19 mouse cellular contexts compared by ENCODE assay signal in the genomic region with DNA sequence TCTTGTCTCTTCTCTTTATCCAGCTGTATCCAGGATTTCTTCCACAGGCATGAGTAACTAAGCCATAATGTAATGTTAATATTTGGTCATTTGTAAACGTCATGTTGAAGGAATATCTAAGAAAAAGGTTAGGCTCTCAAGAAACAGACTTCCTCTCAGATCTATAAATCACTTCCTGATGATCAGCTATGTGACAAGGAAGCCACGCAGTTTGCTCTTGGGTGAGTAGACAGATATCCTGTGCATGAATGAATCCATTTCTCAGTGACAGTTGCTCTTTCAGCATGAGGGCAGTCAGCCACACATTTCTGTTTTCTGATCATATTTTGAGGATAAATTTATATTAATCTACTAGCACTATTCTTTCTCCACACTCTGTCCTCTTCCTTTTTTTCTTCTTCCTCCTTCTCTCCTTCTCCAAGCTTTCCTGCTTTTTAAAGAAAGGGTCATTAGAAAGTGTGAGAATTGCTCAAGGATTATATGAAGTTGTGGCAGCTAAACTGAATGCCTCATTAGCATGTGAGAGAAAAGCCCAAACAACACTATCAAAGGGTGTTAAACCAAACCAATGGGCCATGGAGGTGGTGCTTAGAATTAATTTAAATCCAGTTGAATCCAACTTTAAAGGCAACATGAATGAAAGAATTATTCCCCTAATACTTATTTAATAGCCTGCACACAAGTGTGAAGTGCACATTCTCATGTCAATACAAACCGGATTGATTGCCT. TPM values are rescaled to one million over a fixed set of nuclear protein-coding genes. Genes with fewer than 3 reads are reported as not detected.
A peak's percentile ranks its signal among the peaks of the same experiment; 100 is the strongest.
DNase-seq lines count a peak whose midpoint lies in the region; ATAC-seq and TF ChIP-seq lines count a peak whose summit lies in the region.
"Had no signal": no experiment of that assay in that cellular context is flagged by ENCODE, and none has a peak within 500 bp of the region (broad histone marks: within the 10 kb centered on the region; RNA-seq: fewer than 3 reads in every experiment).

No protein-coding gene starts in this region.

- H3K4me3 ChIP-seq in forebrain, embryonic 13.5 days, result no peak overlapping the region
- H3K4me3 ChIP-seq in hindbrain, embryonic 15.5 days, result no peak overlapping the region
- no peak overlapping the region for H3K4me3 ChIP-seq in midbrain, embryonic 16.5 days (ENCODE audit: low read depth, low read length)
- H3K4me3 ChIP-seq in liver, postnatal 0 days (ENCODE audit: low read depth, low read length), result no peak overlapping the region
- H3K4me3 ChIP-seq: heart, embryonic 10.5 days; stomach, embryonic 15.5 days had no signal

- H3K27ac ChIP-seq in forebrain, embryonic 13.5 days, result no peak overlapping the region
- H3K27ac ChIP-seq in hindbrain, embryonic 15.5 days (replicated peaks), result peak overlapping the region; percentile 55
- peak overlapping the region; percentile 35 for H3K27ac ChIP-seq in midbrain, embryonic 16.5 days (ENCODE audit: low read length)
- H3K27ac ChIP-seq in liver, postnatal 0 days (ENCODE audit: low read depth), result no peak overlapping the region
- H3K27ac ChIP-seq: heart, embryonic 10.5 days; stomach, embryonic 15.5 days had no signal

- no peak overlapping the region for H3K4me2 ChIP-seq in forebrain, embryonic 13.5 days
- no peak overlapping the region for H3K4me2 ChIP-seq in hindbrain, embryonic 15.5 days
- H3K4me2 ChIP-seq in midbrain, embryonic 16.5 days (ENCODE audit: low read length), result no peak overlapping the region
- H3K4me2 ChIP-seq in liver, postnatal 0 days (ENCODE audit: low read depth, low read length), result no peak overlapping the region
- H3K4me2 ChIP-seq: liver, embryonic 11.5 days; stomach, embryonic 15.5 days had no signal

- no peak for TF ChIP-seq CTCF in liver, postnatal 0 days (IDR thresholded peaks at IDR 0.05; ENCODE audit: low read depth)

- H3K36me3 ChIP-seq in forebrain, embryonic 13.5 days (ENCODE audit: poor library complexity, severe bottlenecking), result no peaks in the 10 kb centered on the region
- no peaks in the 10 kb centered on the region for H3K36me3 ChIP-seq in hindbrain, embryonic 15.5 days
- H3K36me3 ChIP-seq in midbrain, embryonic 16.5 days (ENCODE audit: control insufficient read depth, insufficient read depth, low read length), result no peaks in the 10 kb centered on the region
- no peaks in the 10 kb centered on the region for H3K36me3 ChIP-seq in liver, postnatal 0 days (replicated peaks; ENCODE audit: insufficient read depth, low read length)
- H3K36me3 ChIP-seq: heart, embryonic 10.5 days; stomach, embryonic 15.5 days had no signal

- no peak for TF ChIP-seq EP300 in liver, postnatal 0 days (IDR thresholded peaks at IDR 0.05; ENCODE audit: low read depth)

- H3K9me3 ChIP-seq in forebrain, embryonic 13.5 days (replicated peaks), result no peaks in the 10 kb centered on the region
- H3K9me3 ChIP-seq in hindbrain, embryonic 15.5 days, result no peaks in the 10 kb centered on the region
- 0 out of 2 replicates have a peak, but pooled peaks cover 2% of the 10 kb centered on the region for H3K9me3 ChIP-seq in midbrain, embryonic 16.5 days (replicated peaks; ENCODE audit: control insufficient read depth, low read length, poor library complexity, severe bottlenecking)
- H3K9me3 ChIP-seq in liver, postnatal 0 days (ENCODE audit: low read length), result no peaks in the 10 kb centered on the region
- H3K9me3 ChIP-seq: heart, embryonic 10.5 days; stomach, embryonic 15.5 days had no signal

- peak; percentile 11 for DNase-seq in embryo, embryonic 10 days (ENCODE audit: low spot score)
- DNase-seq in liver, postnatal 0 days, result no peak
- DNase-seq in frontal cortex, postnatal 14 days (ENCODE audit: low spot score in 2 of 2), result no peak
- DNase-seq in right cerebral cortex, postnatal 10 days (ENCODE audit: low spot score in 2 of 2), result no peak
- no peak for DNase-seq in heart, postnatal 14 days
- DNase-seq: adrenal gland, postnatal 36 days; cerebellum, postnatal 36 days; heart, postnatal 4 days; kidney, adult 2 months; thymus, postnatal 36 days had no signal

- peak; percentile 90 for ATAC-seq in forebrain, embryonic 13.5 days
- ATAC-seq in hindbrain, embryonic 15.5 days (ENCODE audit: low FRiP score, low read depth), result peak; percentile 56
- 0 out of 2 replicates have a peak, but pooled peaks have one; percentile 62 for ATAC-seq in midbrain, embryonic 16.5 days
- ATAC-seq in liver, postnatal 0 days, result no peak

- 9% methylated on average over 3 of the region's 3 CpGs for WGBS in forebrain, embryonic 13.5 days
- 12% methylated on average over 3 of the region's 3 CpGs for WGBS in hindbrain, embryonic 15.5 days
- WGBS in midbrain, embryonic 16.5 days, result 9% methylated on average over 3 of the region's 3 CpGs
- 16% methylated on average over 3 of the region's 3 CpGs for WGBS in liver, postnatal 0 days (ENCODE audit: insufficient replicate concordance)

- H3K27me3 ChIP-seq in forebrain, embryonic 13.5 days, result peaks cover 39% of the 10 kb centered on the region
- H3K27me3 ChIP-seq in hindbrain, embryonic 15.5 days, result no peaks in the 10 kb centered on the region
- no peaks in the 10 kb centered on the region for H3K27me3 ChIP-seq in midbrain, embryonic 16.5 days (ENCODE audit: control insufficient read depth, insufficient read depth, low read depth, low read length)
- no peaks in the 10 kb centered on the region for H3K27me3 ChIP-seq in liver, postnatal 0 days (ENCODE audit: insufficient read depth, low read length)
- H3K27me3 ChIP-seq: stomach, embryonic 15.5 days had no signal

- intact Hi-C loops in heart, postnatal 14 days (cut with DNase I), result loop anchor here (10.0 kb wide), 1 partner anchor 158 kb away; no protein-coding TSS in a partner anchor

- H3K4me1 ChIP-seq in forebrain, embryonic 13.5 days, result peaks cover 11% of the 10 kb centered on the region; the same call in 1 of the 2 replicates
- H3K4me1 ChIP-seq in hindbrain, embryonic 15.5 days (replicated peaks), result no peaks in the 10 kb centered on the region; the same call in 1 of the 2 replicates
- no peaks in the 10 kb centered on the region for H3K4me1 ChIP-seq in midbrain, embryonic 16.5 days (ENCODE audit: control insufficient read depth, insufficient read depth, low read length)
- H3K4me1 ChIP-seq in liver, postnatal 0 days (ENCODE audit: insufficient read depth), result no peaks in the 10 kb centered on the region
- H3K4me1 ChIP-seq: heart, embryonic 10.5 days; stomach, embryonic 15.5 days had no signal

- H3K9ac ChIP-seq in forebrain, embryonic 13.5 days, result no peak overlapping the region
- H3K9ac ChIP-seq in hindbrain, embryonic 15.5 days, result no peak overlapping the region
- no peak overlapping the region for H3K9ac ChIP-seq in midbrain, embryonic 16.5 days (ENCODE audit: low read depth, low read length)
- no peak overlapping the region for H3K9ac ChIP-seq in liver, postnatal 0 days (replicated peaks)
- H3K9ac ChIP-seq: stomach, embryonic 15.5 days had no signal

RNA-seq across cellular contexts. Expression of a gene that starts 22.1 kb away (rescaled TPM):
- polyA plus RNA-seq in forebrain, embryonic 13.5 days (2015; fragmentation: Nextera tagmentation; extraction: Ambion mirVana), result 3.6 and 7.2 TPM in 2 replicates
- 64.2 and 68.2 TPM in 2 replicates for polyA plus RNA-seq in hindbrain, embryonic 15.5 days (2015; fragmentation: Nextera tagmentation; extraction: Ambion mirVana)
- 61.0 and 82.6 TPM in 2 replicates for polyA plus RNA-seq in midbrain, embryonic 16.5 days (2015; fragmentation: Nextera tagmentation; extraction: Ambion mirVana)
- 0.04 TPM in 1 of 2 replicates, not detected in the other for polyA plus RNA-seq in liver, postnatal 0 days (2015; fragmentation: Nextera tagmentation; extraction: Ambion mirVana)
- total RNA-seq in heart, postnatal 14 days (2021), result not detected
- total RNA-seq: heart, postnatal 4 days; megakaryocyte-erythroid progenitor cell, adult 5-6 weeks; MEL had no signal
- polyA plus RNA-seq: kidney, adult 2 months; small intestine, adult 2 months had no signal

Comparison
In these comparisons a context has a peak if more than half of its experiments do, and no peak if none do; other contexts are left out.
1. H3K27ac ChIP-seq: peak in hindbrain, embryonic 15.5 days (single experiment) and midbrain, embryonic 16.5 days (single experiment); none in forebrain, embryonic 13.5 days (single experiment) and liver, postnatal 0 days (single experiment).